Mouse (Mus musculus): ENCODE data around the gene Cdhr4.

Cdhr4 gene

GRCm38 (mm10) chr9:107975399-107976386, 16.6 kb upstream of the Cdhr4 start, which contains the start of gene Uba7:
TSS of gene Uba7 (plus strand) at chr9:107975505.
- DNase-seq: peak; percentile 84

DNA sequence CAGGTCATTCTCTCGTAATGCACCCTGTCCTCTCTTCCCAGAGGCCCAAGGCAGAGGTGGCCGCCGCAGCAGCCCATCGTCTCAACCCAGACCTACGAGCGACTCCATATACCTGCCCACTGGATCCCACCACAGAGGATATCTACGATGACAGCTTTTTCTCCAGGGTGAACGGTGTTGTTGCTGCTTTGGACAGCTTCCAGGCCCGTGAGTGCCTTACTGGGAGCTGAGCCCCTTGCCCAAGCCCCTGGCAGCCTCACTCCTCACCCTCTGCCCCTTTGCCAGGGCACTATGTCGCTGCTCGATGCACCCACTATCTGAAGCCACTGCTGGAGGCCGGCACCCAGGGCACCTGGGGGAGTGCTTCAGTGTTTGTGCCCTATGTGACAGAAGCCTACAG, 13.5 kb upstream of the Cdhr4 start:
- no peak for DNase-seq

DNA sequence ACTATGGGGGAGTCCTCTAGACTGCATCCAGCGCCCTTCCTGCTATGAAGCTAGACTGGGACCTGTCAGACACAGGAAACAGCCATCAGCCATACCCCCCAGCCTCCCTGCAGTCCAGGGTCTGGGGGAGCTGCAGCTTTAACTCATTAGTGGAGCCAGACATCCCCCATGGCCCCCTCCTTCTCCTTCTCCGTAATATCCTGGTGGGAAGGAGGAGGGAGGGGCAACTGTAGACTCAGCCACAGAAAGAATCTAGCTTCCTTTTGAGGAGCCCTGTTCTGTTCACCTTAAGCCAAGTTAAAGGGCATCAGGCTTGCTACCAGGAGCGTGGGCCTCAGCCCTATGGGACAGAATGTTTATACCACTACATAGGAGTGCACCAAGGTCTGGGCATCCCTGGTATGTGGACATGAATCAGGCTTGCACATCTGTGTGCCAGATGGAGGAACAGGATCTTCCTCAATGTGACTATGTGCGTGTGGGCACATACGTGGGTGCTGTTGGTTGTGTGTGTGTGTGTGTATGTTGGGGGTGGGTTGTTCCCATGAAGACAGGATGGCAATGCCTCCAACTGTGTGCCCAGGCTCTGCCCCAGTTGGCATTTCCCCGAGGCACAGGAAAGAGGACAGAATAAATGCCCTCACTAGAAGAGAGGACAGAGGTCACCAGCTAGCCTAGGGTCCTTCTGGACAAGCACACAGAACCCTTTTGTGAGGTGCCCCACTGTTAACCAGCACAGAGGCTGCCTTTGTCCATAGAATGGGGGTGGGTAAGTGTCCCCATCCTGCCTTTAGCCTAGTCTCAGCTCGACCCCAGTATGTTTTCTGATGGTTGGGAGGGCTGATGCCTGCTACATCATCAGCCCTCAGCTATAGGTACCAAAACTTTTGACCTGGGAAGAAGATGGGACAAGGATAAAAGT, 10.4 kb upstream of the Cdhr4 start:
- peak; percentile 65 for DNase-seq

- DNase-seq: peak; percentile 91
Observed at GRCm38 (mm10) chr9:107982681-107983346, 9.5 kb upstream of the Cdhr4 start, which contains the start of gene Gm20661. TSS of gene Gm20661 (plus strand) at chr9:107983058.

DNA sequence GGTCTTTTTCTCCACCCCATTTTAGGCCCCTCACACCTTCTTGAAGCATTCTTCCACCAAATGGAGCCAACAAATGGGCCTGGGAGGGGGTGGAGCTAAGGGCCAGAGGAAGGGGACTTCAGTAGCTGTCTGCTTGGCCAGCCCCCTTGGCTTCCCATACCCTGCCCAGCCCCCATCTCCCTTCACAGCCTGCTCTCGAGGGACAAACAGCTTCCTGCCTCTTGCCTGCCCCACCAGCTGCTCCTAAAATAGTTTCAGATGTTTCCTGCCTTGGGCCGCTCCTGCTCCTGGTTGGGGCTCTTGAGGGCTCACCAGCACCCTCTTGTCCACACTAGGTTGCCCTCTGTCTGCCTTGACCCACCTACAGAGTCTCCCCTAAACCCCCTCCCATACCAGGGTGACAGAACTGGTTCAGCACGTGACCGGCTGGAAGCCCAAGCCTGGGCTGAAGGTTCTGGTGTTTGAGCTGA, 8.8 kb upstream of the Cdhr4 start:
- peak; percentile 82 for DNase-seq

DNA sequence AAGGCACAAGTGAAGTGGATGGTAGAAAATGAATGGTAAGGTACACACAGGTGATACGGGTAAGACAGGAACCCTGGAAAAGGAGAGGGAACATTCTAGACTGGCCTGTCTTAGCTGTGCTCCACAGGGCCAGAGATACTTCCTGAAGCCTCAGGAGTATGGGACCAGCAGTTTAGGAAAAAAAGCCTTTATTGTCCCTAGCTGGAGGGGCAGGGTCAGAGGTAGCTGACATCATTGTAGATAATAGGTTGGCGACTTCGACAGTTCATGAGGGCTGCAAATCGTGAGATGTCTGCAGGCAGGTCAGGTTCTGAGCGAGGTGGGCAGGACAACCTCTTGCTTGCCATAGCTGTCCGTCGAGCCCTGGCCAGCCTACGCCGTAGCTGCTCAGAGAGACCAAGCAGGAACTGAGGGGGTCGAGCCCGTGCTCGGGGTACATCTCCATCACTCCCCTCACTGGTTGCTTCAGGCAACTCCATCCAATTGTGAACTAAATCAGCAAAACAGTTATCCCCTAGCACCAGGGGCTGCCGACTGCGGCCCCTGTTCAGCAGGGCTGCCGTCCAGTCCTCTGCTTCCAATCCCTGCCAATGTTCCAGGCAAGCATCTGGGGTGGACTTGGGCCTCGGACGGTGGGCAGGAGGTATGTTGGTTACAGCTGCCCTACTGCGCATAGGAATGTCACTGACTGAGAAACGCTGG, 8.1 kb upstream of the Cdhr4 start:
- peak; percentile 48 for DNase-seq

DNA sequence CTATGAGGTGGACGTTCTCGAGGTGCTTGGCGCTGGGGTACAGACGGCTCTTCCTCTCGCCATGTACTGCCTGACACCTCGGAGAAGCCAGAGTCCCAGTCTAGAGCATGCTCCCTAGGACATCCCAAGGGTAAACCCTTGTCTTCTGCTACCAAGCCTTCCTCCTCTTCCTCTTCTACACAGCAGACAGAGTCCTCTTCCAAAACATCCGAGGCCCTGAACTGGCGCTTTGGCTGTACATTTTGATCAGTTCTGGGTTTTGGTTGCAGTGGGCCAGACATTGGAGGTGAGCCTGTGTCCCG, 7.6 kb upstream of the Cdhr4 start:
- DNase-seq: no peak

GRCm38 (mm10) chr9:107985131-107986119, 6.9 kb upstream of the Cdhr4 start, which contains the start of gene Inka1:
TSS of gene Inka1 (minus strand) at chr9:107985879.
- peak; percentile 97 for DNase-seq

GRCm38 (mm10) chr9:107986376-107986775, 5.9 kb upstream of the Cdhr4 start:
- DNase-seq: peak; percentile 87

DNA sequence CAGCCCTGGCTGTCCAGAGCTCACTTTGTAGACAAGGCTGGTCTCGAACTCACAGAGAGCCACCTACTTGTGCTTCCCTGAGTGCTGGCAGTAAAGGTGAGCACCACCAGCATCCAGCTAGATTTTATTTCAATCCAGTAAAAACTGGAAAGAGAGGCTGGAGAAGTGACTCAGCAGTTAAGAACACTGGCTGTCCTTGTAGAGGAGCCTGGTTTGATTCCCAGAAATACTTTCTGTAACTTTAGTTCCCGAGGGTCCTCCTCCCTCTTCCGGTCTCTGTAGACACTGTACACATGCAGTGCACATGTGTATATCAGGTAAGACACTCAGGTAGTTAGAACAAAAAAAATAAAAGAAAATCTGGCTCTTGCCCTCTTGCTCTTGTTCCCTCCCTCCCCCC, 4.3 kb upstream of the Cdhr4 start:
- DNase-seq: no peak

DNA sequence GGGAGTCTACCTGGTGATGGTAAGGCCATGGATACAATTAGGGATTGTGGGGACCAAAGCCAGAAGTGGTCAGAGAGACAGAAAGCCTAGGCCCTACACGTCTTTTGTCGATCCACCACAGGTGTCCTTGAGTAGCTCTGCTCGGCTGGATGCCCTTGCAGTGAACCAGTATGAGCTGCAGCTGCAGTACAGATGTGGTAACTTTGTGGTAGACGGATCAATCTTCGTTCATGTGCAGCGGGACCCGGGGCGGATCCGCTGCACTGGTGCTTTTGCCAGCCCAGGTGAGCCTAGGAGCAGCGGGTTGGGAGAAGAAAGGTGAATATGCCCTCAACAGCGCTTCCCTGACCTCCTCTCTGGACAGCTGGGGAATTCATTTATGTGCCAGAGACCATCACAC, 716 bp downstream of the Cdhr4 start:
- no peak for DNase-seq

GRCm38 (mm10) chr9:107994464-107994863, 2.2 kb downstream of the Cdhr4 start:
- DNase-seq: no peak

DNA sequence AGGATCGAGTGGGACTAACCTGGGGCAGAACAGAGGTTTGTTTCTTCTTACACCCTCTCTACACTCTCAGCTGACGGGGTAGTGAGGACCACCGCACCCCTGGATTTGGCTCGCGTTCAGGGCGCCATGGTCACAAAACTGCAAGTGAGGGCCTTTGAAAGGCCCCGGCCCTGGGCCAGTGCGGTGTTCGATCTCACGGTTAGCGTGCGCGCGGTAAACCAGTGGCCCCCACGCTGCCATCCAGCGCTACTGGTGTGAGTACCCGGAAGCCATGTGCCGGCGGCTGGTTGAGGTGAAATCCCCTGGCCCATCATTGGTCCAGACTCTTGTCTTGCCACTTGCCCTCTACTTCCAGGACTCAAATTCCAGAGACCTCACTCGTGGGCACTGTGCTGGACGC, 3.2 kb downstream of the Cdhr4 start:
- no peak for DNase-seq

DNA sequence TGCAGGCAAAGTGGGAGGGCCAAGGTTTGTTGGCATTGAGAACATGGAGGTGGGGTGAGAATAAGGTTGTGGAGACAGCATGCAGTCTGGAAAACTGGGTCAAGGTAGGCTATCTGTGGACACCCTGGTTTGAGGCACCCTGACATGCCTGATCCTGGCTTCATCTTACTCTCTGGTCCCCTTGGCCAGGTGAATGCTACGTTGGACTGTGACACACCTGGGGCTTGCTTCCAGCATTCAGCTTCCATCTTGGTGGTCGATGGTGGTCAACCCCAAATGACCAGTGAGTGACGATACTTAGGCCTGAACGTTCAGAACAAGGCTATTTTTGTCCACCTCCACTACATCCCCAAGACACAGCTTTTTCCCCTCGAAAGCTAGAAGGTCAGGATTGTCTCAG, 3.8 kb downstream of the Cdhr4 start, which contains the start of gene Gm20662:
Gene Gm20662, plus strand, starts transcription at position 301 of the 400 bp plus-strand sequence.
- DNase-seq: no peak

GRCm38 (mm10) chr9:108001922-108002770, 9.8 kb downstream of the Cdhr4 start, which contains the start of gene Ip6k1:
TSS of gene Ip6k1 (plus strand) at chr9:108002501.
- peak; percentile 100 for DNase-seq

DNA sequence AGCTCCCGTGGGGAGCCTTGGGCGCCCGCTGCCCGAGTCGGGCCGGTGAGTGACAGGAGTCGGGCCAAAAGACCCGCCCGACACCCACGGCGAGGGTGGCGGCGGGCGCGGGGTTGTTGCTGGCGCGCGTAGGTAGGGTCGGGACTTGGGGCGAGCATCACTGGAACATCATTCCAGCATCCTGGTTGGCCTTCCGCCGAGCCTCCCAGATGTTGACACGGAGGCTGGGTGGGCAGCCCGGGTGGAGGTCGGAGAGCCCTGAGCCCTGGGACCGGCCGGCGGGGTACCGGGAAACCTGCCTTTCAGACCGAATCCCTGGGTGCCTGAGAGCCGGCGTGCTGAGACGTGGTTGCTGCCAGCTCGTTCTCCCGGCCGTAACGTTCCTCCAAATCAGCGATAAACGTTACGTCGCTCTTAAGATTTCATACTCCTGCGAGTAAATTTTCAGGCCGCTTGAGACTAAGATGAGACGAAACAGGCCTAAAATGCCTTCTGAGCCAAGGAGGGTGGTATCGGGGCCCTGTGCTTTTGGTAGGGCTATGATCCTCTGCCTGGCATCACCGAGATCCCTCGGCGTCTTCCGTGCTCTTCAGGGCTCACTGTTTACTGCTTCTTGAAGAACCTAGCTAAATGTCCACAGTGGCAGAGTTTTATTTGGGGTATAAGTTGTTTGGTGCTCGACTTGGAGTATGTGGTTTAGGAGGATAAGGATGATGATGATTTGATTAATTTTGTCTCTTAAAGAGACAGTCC, 10.7 kb downstream of the Cdhr4 start:
- DNase-seq: peak; percentile 59

GRCm38 (mm10) chr9:108003531-108003890, 11.2 kb downstream of the Cdhr4 start:
- peak; percentile 46 for DNase-seq

- no peak for DNase-seq
Observed at GRCm38 (mm10) chr9:108008041-108008440, 15.7 kb downstream of the Cdhr4 start.

DNA sequence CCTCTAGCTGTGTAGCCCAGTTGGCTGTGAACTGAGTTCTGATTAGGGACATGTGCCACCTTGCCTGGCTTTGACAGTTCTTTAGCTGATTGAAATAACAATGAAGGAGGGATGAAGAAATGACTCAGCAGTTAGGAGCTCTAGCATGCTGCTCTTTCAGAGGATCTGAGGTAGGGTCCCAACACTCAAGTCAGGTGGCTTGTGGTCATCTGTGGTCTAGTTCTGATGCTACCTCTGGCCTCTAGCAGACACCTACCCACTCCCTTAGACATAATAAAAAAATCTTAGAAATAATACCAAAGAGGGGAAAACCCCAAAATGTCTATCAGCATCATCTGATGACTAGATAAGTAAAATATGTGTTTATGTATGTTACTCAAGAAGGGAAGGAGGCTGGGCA, 18.1 kb downstream of the Cdhr4 start:
- no peak for DNase-seq

Data from liver (tissue).